Mouse (Mus musculus) adrenal gland, adult 18-20 months (tissue): ENCODE results near the gene Tspan32. TPM values are rescaled to one million over a fixed set of nuclear protein-coding genes. Genes with fewer than 3 reads are reported as not detected.

Experiments
- DNase-seq, 2 experiments: peaks; one replicate each; pipeline ENCODE4 v3.0.0; 2021 to 2022; ENCODE audit warnings: low spot score in 2 of 2
- total RNA-seq, 2 experiments: library from RNA; stranded (reverse); gene quantifications; 1 replicate in 1 of 2; 2 replicates in 1 of 2; pipeline ENCODE4 v1.2.3; 2021

Gene Tspan32
- total RNA-seq, 2 experiments from 2014 or later, result 0.50 to 1.2 TPM

DNA sequence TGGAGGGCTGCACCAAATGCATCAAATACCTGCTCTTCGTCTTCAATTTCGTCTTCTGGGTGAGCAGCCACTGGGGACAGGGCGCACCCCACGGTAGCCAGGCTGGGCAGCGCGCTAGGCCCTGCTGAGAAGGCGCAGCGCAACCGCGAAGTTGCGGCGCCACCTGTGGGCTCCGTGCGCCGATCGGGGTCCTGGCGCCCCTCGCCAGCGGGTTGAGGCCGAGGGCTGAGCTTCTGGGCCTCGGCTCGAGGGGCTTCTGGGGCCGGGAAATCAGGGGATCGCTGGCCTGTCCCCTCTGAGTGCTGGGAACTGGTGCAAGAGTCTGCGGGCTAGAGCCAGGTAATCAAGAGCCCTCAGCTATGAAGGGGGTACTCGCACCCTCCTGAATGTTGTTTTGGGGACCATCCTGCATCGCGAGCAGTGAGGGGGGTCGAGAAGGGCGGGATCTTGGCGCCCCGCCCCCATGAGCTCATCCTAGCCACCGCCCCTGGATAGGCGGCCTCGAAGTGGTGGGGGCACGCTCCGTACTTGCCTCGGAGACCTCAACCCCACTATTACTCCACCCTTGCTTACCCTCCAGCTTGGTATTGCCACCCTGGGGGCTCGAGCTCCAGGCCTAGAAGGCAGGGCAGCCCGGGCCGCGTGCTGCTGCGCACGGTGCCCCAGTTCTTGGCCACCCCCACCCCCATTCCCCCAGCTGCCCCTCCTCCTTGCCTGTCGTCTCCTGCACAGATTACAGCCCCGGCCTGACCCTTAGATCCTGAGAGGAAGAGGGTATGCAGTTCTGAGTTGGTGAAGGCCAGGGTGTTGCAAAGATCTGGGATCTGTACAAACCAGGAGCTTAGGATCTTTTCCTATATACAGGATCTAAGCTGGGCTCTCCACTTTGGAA lies 48.4 kb downstream of the Tspan32 start:
- DNase-seq, result peak; percentile 72 to 75

DNA sequence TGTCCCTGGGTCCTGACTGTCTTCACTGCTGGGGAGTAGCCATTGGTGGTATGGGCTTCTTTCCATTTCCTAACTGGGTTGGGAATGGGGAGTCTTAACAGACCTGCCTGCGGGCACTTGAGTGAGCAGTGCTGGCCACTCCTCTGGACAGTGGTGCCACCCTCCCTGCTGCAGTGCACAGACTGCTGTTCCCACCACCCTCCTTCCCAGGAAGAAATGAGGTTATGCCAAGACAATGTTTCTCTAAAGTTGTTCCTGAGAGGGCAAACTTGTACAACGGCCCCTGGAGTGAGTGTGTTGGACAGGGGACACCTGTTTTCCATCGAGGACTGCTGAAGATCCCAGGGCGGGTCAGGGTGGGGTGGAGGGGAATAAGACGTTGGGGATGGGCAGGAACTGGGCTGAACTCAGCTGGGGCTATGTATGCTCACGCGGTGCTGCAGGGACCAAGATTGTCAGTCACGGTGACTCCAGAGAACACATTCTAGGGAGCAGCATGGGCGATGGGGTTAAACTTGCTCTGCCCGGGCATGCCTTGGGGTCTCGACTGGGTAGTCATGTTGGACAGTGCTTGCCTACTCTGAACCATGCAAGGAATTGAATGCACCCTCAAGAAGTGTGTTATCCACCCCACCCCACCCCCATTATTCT lies 49.2 kb downstream of the Tspan32 start:
- no peak for DNase-seq

DNA sequence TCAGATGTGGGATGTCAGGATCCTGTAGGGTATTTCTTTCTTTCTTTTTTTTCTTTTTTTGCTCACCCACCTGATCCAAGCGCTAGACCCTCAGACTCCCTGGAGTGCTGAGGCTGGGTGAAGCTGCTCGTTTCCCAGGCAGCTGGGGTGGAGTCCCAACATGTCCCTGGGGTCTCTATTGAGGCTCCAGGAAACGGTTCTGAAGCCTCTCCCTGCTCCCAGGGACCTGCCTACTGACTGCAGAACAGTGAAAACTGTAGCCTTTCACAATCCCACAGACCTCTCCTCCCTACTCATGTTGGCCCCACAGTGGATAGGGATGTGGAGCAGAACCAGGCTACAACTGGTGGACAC lies 49.7 kb downstream of the Tspan32 start:
- no peak for DNase-seq

DNA sequence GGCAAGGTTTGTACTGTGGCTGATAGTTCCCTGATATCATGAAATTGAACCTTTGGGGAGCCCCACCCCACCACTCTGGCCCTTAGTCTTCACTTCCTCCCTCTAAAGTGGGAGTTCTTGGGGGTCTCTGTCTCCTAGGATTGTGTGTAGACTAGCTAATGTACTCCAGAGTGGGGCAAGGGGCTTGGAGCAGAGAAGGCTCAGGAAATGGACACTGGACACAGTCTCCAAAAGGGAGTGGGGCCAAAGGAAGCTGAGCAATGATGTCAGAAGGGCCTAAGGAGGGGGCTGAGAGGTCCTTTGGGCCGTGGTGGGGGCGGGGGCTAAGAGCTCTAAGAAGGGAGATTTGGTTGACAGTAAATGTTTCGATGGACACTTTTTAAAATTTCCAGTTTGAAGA lies 50.2 kb downstream of the Tspan32 start:
- DNase-seq, result no peak

DNA sequence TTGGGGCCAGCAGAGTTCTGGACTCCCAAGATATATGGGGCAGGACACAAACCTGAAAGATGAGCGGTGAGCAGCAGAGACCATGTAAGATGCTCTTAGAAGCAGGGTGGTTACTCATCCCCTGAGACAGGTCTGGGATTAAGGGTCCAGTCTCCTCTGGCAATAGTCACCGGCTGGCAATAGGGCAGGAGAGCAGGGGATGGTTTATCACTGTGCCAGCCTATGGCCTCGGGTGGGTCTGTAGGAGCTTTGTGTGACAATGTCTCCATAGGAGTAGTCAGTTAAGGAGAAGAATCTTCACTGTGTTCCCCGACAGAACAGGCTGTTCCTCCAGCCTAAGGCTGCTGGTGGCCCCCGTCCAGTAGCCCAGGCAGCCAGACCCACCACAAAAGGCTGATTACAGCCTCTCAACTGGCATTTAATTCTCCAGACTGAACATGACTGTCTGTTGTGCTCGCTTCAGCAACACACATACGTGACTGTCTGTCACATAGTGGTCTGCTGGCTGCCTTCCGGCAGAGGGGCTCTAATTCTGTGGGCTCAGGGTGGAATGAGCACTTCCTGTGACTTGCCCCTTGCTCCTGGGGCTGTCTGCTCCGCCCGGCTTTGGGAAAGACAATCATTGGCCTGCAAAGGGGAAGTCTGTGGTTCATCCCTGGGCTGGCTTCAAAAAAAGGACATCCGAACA lies 50.8 kb downstream of the Tspan32 start:
- no peak for DNase-seq

DNA sequence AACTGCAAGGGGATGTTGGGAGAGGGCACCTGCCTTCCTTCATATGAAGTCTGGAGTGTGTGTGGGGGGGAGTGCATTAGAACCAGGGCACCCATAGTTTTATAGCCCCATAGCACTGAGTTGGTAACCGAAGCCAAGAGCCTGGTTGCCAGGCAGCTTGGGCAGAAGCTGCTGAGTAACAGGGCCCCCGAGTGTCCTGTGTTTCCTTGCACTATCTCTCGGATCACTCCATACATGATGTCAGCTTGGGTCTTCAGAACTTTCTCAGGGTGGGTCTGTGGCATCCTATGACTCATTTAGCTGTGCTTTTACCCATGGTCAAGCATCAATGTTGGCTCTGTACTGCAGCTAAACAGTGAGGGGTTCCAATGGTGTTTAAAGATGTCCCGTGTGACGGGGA lies 52.2 kb downstream of the Tspan32 start:
- no peak for DNase-seq

DNA sequence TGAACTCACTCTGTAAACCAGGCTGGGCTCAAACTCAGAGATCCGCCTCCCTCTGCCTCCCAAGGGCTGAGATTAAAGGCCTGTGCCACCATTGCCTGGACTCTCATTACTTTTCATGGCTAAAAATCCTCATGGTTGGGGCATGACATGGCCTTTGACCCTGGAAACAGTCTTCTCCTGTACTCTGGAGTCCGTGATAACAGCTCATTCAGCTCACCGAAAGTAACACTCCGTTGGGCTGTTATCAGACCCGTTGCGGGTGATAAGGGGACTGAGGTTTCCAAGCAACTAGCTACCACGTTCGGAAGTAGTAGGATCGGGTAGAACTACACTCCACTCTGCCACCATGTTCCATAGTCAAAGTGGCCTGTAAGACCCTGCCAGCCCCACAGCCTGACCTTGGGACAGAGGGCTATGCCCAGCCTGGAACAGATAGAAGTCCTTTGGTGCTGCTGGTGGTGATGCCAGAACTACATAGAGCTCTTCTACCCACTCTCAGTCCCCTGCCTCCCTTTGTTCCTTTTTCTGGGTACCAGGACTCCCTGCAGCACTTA lies 52.9 kb downstream of the Tspan32 start:
- DNase-seq, result no peak

DNA sequence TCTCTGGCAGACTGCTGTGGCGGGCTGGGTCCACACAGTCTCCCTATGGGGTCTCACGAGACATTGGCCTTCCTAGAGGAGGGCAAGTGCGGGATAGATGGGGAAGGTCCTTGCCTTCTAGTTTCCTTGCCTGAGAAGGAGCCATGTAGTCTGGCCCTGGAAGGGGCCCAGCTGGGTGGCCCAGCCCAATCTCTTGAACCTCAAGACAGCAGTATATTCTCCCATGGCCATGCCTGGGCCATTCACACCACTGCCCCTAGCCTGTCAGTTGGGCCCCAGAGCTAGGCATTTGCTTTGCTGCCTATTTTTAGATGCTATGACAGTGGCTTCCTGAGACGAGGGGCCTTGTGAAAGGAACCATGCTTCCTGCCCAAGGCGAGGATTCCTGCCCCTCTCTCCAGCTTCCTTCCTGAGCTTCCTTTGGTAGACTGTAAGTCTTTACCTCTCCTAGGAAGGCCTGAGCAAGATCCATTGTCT lies 53.4 kb downstream of the Tspan32 start:
- no peak for DNase-seq

DNA sequence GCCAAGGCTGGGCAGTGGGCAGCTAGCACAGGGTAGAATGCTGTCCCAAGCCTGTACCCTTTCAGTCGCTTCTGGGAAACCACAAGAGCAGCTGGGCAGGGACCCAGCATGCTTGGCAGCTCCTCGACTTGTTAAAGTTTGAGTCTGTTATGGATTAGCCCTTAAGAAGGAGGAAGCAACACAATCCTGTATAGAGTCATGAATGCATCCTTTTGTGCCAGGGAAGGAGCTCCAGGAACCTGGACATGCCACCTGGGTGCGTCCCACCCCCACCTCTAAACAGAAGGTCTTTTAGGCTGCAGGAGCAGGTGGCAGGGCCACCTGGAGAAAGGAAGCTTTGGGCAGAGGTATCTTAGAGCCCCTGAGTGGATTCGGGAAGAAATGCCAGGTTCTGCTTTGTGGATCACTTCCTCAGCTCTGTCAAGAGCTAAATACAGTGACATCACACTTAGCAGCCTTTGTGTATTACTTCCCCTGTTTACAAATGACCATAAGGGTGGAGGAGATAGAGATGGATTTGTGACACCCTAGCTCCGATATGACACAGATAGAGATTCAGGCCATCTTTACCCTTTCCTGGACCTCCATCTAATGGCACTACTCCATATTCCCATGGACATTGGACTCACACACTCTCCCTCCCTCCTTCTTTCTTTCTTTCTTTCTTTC lies 54.5 kb downstream of the Tspan32 start:
- no peak for DNase-seq

DNA sequence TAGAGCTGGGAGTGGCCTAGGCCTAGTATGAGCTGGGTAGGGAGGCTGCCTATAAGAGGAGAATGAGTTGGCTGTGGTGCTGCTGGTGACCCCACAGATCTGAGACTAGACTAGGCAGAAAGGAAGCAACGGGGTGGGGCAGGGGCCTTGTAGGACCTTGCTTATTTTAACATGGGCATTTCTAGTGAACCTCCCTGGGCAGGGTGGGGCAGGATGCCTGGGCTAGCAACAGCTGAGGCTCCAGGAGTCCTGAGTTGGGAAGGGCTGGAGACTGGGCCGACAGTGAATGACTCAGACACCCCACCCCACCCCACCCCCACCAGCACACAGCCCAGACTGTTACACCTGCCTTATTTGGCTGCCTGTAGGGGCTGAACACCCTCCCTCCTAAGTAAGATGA lies 57.9 kb downstream of the Tspan32 start:
- no peak for DNase-seq

DNA sequence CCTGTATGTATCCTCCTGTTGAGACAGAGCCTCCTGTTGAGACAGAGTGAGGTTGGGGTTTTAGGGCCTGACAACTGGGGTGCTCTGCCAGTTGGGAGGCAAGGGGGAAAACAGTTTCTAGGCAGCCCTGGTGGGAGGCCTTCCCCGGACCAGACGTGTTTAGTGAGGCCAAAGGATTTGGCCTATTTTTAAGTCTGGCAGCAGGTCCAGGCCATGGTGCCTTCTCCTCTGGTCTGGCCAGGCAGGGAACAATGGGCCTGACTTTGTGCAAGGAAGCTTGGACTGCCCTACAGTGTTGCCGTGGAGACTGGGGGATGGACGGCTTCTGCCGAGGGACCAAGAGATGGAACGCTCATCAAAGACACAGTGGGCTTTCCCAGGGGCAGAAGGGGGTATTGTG lies 59.4 kb downstream of the Tspan32 start:
- no peak for DNase-seq

DNA sequence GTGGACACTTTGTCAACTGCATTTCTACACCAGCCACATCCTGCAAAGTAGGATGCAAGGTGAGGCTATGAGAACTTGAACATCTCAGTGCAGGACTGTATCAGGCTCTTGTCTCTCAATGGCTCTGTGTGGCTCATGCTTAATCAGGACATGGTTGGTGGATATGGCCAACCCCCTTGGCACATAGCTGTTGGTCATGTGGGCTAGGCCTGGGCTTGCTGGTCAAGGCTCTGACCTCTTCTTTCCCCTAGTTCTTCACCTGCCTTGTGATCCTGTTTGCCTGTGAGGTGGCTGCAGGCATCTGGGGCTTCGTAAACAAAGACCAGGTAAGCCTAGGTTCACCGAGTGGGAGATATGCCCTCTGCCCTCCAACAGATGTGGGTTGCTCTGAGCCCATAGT lies 60.8 kb downstream of the Tspan32 start:
- DNase-seq, result no peak

DNA sequence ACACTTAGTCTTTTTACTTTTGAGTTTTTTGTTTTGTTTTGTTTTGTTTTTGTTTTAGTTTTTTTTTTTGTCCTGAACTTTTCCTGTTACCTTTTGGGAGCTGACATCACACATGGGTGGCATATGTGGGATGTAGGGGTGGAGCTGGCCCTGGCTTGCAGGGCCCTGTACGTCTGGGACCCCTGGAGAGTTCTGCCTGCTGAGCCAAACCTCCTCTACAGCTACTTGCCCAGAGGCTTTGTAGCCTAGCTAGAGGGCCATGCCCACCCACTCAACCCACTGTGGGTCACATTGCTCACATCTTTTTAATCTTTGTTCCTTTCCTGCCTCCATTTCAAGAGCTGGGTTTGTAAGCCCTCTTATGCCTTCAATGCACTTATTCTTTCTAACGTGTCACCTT lies 62.6 kb downstream of the Tspan32 start:
- no peak for DNase-seq

DNA sequence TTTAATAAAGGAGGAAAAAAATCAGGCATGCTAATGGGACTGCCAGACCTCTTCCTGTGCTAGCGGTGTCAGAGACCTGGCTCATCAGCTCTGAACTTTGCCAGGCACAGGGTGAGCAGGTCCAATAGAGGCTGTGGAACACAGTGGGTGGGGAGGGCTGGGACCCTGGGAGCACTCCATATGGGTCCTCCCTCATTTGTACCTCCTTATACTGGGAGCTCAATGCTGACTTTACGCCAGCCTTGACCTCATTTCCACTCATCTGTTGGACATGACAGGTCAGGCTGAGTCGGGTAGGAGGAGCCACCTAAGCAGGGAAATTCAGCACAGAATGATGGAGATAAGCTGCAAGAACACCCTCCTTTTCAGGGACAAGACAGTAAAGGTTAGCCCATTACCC lies 63.1 kb downstream of the Tspan32 start:
- DNase-seq, result no peak

DNA sequence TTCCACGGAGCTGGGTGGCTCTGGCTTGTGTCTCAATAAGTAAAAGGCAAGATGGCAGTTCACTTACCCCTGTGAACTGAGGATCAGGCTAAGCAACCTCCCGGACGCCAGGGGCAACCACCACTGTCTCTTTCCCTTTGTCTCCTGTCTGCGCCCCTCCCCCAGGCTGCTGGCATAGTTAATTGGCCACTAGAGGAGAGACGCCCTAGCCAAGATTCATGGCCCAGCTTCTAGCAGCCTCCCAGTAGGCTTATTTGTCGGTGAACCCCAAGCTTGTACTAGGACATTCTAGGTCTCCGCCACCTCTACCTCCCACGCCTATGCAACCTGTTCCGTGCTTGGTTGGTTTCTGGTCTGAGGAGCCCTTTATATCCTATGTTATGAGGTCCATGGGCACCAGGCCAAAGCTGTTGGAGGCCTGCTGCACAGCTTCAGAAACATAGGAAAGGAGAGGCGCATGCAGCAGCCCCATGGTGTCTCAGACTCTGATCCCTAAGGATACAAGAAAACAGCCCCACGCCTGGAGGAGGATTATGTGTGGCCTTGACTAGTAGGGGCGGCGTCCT lies 63.6 kb downstream of the Tspan32 start:
- DNase-seq, result peak in 1 of 2 experiments; percentile 46

DNA sequence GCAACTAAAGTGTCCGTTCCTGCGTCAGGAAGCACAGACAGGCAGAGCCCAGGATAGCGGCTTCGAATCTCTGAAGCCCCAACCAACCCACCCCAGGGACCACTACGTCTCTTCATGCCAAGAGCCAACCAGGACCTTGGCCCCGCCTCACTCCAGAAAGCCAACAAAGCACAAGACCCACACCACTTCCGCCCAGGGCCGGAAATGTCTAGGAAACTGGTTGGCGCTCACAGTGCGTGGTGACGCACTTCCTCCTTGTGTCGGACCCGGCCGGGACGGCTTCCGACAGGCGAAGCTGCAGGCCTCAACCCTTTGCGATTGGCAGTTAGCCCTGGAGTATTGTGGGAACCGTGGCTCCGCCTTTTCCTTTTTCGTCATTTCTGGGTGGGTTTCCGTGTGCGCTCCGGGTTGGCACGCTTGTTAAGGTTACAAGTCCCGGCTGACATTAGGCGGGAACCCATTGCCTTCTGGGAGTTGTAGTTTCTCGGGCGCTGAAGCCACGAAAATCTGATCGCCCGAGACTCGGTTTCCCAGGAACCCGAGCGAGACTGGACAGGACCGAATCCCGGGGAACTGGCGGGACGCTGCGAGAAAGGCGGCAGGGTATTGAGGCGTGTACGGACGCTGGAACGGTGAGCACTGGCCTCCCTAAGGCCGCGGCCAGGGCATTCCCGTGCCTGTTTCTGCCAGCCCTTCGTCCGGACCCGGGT lies 64.2 kb downstream of the Tspan32 start, which contains the start of gene Tssc4:
Tssc4 (plus strand) TSS at position 368 of the 710 bp plus-strand sequence.
- DNase-seq, result peak; percentile 88 to 91
